Mouse (Mus musculus): Measurements from ENCODE around the gene Gadd45g. TPM values are rescaled to one million over a fixed set of nuclear protein-coding genes. Genes with fewer than 3 reads are reported as not detected.

The Gadd45g gene
- 25.8 and 34.7 TPM in 2 replicates for polyA plus RNA-seq (2012; rRNA removed)

DNA sequence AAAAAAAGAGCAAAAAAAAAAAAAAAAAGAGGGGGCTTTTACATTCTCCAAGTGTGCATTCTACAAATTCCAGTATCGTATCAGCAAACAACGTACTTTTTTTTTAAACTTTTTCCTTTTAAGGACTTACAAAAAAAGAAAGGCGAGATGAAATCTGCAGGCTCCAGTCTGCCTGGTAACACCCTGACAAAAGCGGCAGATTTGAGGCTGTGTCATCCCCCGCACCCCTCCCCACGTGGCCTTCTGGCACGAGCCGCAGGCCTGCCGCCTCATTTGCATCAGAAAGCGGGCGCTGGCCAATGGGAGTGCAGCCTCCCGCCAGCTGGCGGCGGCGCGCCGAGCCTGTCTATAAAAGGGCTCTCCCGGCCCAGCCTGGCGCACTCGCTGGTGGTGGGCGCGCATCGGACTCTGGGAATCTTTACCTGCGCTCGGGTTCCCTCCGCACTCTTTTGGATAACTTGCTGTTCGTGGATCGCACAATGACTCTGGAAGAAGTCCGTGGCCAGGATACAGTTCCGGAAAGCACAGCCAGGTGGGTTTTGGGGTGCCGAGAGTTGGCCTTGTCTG is at the start of gene Gadd45g:
Gene Gadd45g, plus strand, starts transcription at position 378 of the 567 bp plus-strand sequence.

Other genes with a start within 250 kb of the Gadd45g start
- 5.6 and 8.3 TPM in 2 replicates for gene Cks2, start 201.4 kb upstream of the Gadd45g start, polyA plus RNA-seq (2012; rRNA removed)
- gene Secisbp2, start 195.0 kb upstream of the Gadd45g start, polyA plus RNA-seq (2012; rRNA removed), result 7.8 TPM in 2 replicates
- 9.0 and 9.4 TPM in 2 replicates for gene Sema4d, start 52.9 kb upstream of the Gadd45g start, polyA plus RNA-seq (2012; rRNA removed)